Mouse (Mus musculus) neutrophil, adult 5-6 weeks (primary cell): ENCODE measurements at regions not wholly inside any gene's neighbourhood (a gene's known extent, or its start where the extent isn't known, plus 50 kb on each side); places are given as distances from the start of the nearest gene placed in this dataset.

ENCODE experiments used
- ATAC-seq: fragments of 151-379, 151-347 bp; 2 replicates; pipeline ENCODE4 v1.8.0; 2017; ENCODE audit warnings: mild to moderate bottlenecking, moderate TSS enrichment; ENCODE audit not compliant: insufficient number of reproducible peaks, poor library complexity, low FRiP score, severe bottlenecking; ENCODE audit errors: extremely low read depth

- ATAC-seq = no peak
Observed at GRCm38 (mm10) chr19:14777198-14777597, 179.3 kb upstream of the Tle4 start.

GRCm38 (mm10) chr19:14776791-14777190 lies 178.9 kb upstream of the Tle4 start:
- no peak for ATAC-seq

GRCm38 (mm10) chr19:14772794-14773193 lies 174.9 kb upstream of the Tle4 start:
- no peak for ATAC-seq

- no peak for ATAC-seq
Observed at GRCm38 (mm10) chr19:14752646-14753045, 154.8 kb upstream of the Tle4 start.

GRCm38 (mm10) chr19:14742361-14742760 lies 144.5 kb upstream of the Tle4 start:
- no peak for ATAC-seq

GRCm38 (mm10) chr19:14740936-14741335 lies 143.1 kb upstream of the Tle4 start:
- ATAC-seq = no peak

GRCm38 (mm10) chr19:14740139-14740538 lies 142.3 kb upstream of the Tle4 start:
- no peak for ATAC-seq

- no peak for ATAC-seq
Observed at GRCm38 (mm10) chr19:14736514-14736913, 138.7 kb upstream of the Tle4 start.

GRCm38 (mm10) chr19:14725329-14725728 lies 127.5 kb upstream of the Tle4 start:
- ATAC-seq = no peak

GRCm38 (mm10) chr19:14724637-14725036 lies 126.8 kb upstream of the Tle4 start:
- ATAC-seq = no peak

- ATAC-seq = no peak
Observed at GRCm38 (mm10) chr19:14705791-14706190, 107.9 kb upstream of the Tle4 start.

- no peak for ATAC-seq
Observed at GRCm38 (mm10) chr19:14701116-14701515, 103.3 kb upstream of the Tle4 start.

GRCm38 (mm10) chr19:14695369-14695768 lies 97.5 kb upstream of the Tle4 start:
- peak; percentile 73 for ATAC-seq

GRCm38 (mm10) chr19:14692183-14692582 lies 94.3 kb upstream of the Tle4 start:
- no peak for ATAC-seq

GRCm38 (mm10) chr19:14685628-14686027 lies 87.8 kb upstream of the Tle4 start:
- ATAC-seq = no peak

- no peak for ATAC-seq
Observed at GRCm38 (mm10) chr19:14684669-14685068, 86.8 kb upstream of the Tle4 start.

GRCm38 (mm10) chr19:14681306-14681705 lies 83.5 kb upstream of the Tle4 start:
- ATAC-seq = no peak

GRCm38 (mm10) chr19:14679776-14680175 lies 81.9 kb upstream of the Tle4 start:
- ATAC-seq = no peak

GRCm38 (mm10) chr19:14678584-14678983 lies 80.7 kb upstream of the Tle4 start:
- ATAC-seq = no peak

GRCm38 (mm10) chr19:14676929-14677328 lies 79.1 kb upstream of the Tle4 start:
- no peak for ATAC-seq

- ATAC-seq = no peak
Observed at GRCm38 (mm10) chr19:14670821-14671104, 72.9 kb upstream of the Tle4 start.
